ENCODE assay signal across 9 mouse cellular contexts in genomic region chr9:40873556-40874470, GRCm38 (mm10). TPM values are rescaled to one million over a fixed set of nuclear protein-coding genes. Genes with fewer than 3 reads are reported as not detected.
DNase-seq lines count a peak whose midpoint lies in the region; ATAC-seq and TF ChIP-seq lines count a peak whose summit lies in the region.
"Had no signal": no experiment of that assay in that cellular context is flagged by ENCODE, and none has a peak within 500 bp of the region (broad histone marks: within the 10 kb centered on the region; RNA-seq: fewer than 3 reads in every experiment).

Gene Bsx, plus strand, starts transcription at chr9:40874127.

- H3K27ac ChIP-seq in forebrain, postnatal 0 days (ENCODE audit: low read depth, low read length), result no peak within 1 kb of the TSS
- H3K27ac ChIP-seq in intestine, postnatal 0 days (ENCODE audit: low read depth, low read length), result no peak within 1 kb of the TSS
- H3K27ac ChIP-seq in stomach, embryonic 14.5 days (ENCODE audit: low read length), result no peak within 1 kb of the TSS

- no peaks in the 10 kb centered on the region for H3K36me3 ChIP-seq in forebrain, postnatal 0 days (ENCODE audit: insufficient read depth)
- no peaks in the 10 kb centered on the region for H3K36me3 ChIP-seq in intestine, postnatal 0 days (ENCODE audit: control insufficient read depth, insufficient read depth)
- H3K36me3 ChIP-seq in stomach, embryonic 14.5 days (ENCODE audit: control insufficient read depth, insufficient read depth, low read length), result no peaks in the 10 kb centered on the region

- peak; percentile 15 to 28 for DNase-seq in cerebellum, postnatal 14 days
- no peak for DNase-seq in cerebellum, adult 9-11 months
- peak; percentile 7 for DNase-seq in adrenal gland, adult 8-10 months
- DNase-seq in forebrain, postnatal 0 days, result peak; percentile 61
- DNase-seq in lung, postnatal 10 days, result peak; percentile 60
- no peak for DNase-seq in adipocyte (ENCODE audit: low spot score)

- no peak within 1 kb of the TSS for H3K9ac ChIP-seq in forebrain, postnatal 0 days
- H3K9ac ChIP-seq in intestine, postnatal 0 days (ENCODE audit: low read depth, low read length), result no peak within 1 kb of the TSS
- no peak within 1 kb of the TSS for H3K9ac ChIP-seq in stomach, embryonic 14.5 days (replicated peaks; ENCODE audit: low read depth, low read length)

- no peak within 1 kb of the TSS for H3K4me2 ChIP-seq in forebrain, postnatal 0 days (ENCODE audit: low read depth)
- peak within 1 kb of the TSS; percentile 21; the same call in 1 of the 2 replicates for H3K4me2 ChIP-seq in intestine, postnatal 0 days (replicated peaks; ENCODE audit: low read depth)
- H3K4me2 ChIP-seq in stomach, embryonic 14.5 days (replicated peaks; ENCODE audit: low read depth, low read length), result peak within 1 kb of the TSS; percentile 29

- 0 out of 2 replicates have a peak within 1 kb of the TSS, but pooled peaks have one; percentile 2 for H3K4me3 ChIP-seq in forebrain, postnatal 0 days (ENCODE audit: low read depth, low read length)
- peak within 1 kb of the TSS; percentile 7; the same call in 1 of the 2 replicates for H3K4me3 ChIP-seq in intestine, postnatal 0 days (ENCODE audit: low read depth, low read length)
- H3K4me3 ChIP-seq in stomach, embryonic 14.5 days (ENCODE audit: low read depth, low read length), result no peak within 1 kb of the TSS

- no peaks in the 10 kb centered on the region for H3K4me1 ChIP-seq in forebrain, postnatal 0 days (ENCODE audit: insufficient read depth)
- H3K4me1 ChIP-seq in intestine, postnatal 0 days (replicated peaks; ENCODE audit: control insufficient read depth, insufficient read depth, low read length), result no peaks in the 10 kb centered on the region
- H3K4me1 ChIP-seq in stomach, embryonic 14.5 days (ENCODE audit: control insufficient read depth, insufficient read depth, low read length), result no peaks in the 10 kb centered on the region

- 3% methylated on average over 32 of the region's 32 CpGs for WGBS in forebrain, postnatal 0 days
- 4% methylated on average over 31 of the region's 32 CpGs for WGBS in intestine, postnatal 0 days
- 3% methylated on average over 32 of the region's 32 CpGs for WGBS in stomach, embryonic 14.5 days

- H3K27me3 ChIP-seq in forebrain, postnatal 0 days (ENCODE audit: insufficient read depth, low read length), result peaks cover 54% of the 10 kb centered on the region
- peaks cover 92% of the 10 kb centered on the region for H3K27me3 ChIP-seq in intestine, postnatal 0 days (replicated peaks; ENCODE audit: control insufficient read depth, insufficient read depth, low read length)
- H3K27me3 ChIP-seq in stomach, embryonic 14.5 days (ENCODE audit: control insufficient read depth, insufficient read depth, low read length), result peaks cover 65% of the 10 kb centered on the region

- no peaks in the 10 kb centered on the region for H3K9me3 ChIP-seq in forebrain, postnatal 0 days (ENCODE audit: low read length)
- no peaks in the 10 kb centered on the region for H3K9me3 ChIP-seq in intestine, postnatal 0 days (ENCODE audit: control insufficient read depth)
- no peaks in the 10 kb centered on the region for H3K9me3 ChIP-seq in stomach, embryonic 14.5 days (ENCODE audit: control insufficient read depth, low read depth, low read length)

- peak; percentile 52 for ATAC-seq in forebrain, postnatal 0 days
- no peak for ATAC-seq in intestine, postnatal 0 days
- peak; percentile 82; the same call in 1 of the 2 replicates for ATAC-seq in stomach, embryonic 14.5 days (ENCODE audit: insufficient number of reproducible peaks, insufficient read depth, low FRiP score, low read depth)

- TF ChIP-seq CTCF in forebrain, postnatal 0 days (IDR thresholded peaks at IDR 0.05; ENCODE audit: low read depth), result no peak
- TF ChIP-seq CTCF in intestine, postnatal 0 days (IDR thresholded peaks at IDR 0.05; ENCODE audit: low read depth), result no peak

RNA-seq across cellular contexts. Expression of gene Bsx, which starts in this region (rescaled TPM):
- total RNA-seq in adrenal gland, adult 8-10 months (2022), result not detected
- 1.2 and 1.3 TPM in 2 replicates for total RNA-seq in forebrain, postnatal 0 days (2014; rRNA removed)
- polyA plus RNA-seq in forebrain, postnatal 0 days (2015; fragmentation: Nextera tagmentation; extraction: Ambion mirVana), result 0.40 and 1.0 TPM in 2 replicates
- not detected in 2 replicates for polyA plus RNA-seq in intestine, postnatal 0 days (2015; fragmentation: Nextera tagmentation; extraction: Ambion mirVana)
- 0.07 TPM in 1 of 2 replicates, not detected in the other for polyA plus RNA-seq in stomach, embryonic 14.5 days (2014; fragmentation: Nextera tagmentation; extraction: Ambion mirVana)
- polyA plus RNA-seq: gonadal fat pad, adult 2 months had no signal

Comparison
In these comparisons a context has a peak if more than half of its experiments do, and no peak if none do; other contexts are left out.
1. DNase-seq: peak in cerebellum, postnatal 14 days (2 of 2), forebrain, postnatal 0 days (single experiment) and lung, postnatal 10 days (single experiment); none in cerebellum, adult 9-11 months (single experiment) and adipocyte (single experiment).
2. Peak in DNase-seq in adrenal gland, adult 8-10 months; RNA of the gene not detected or under 1 TPM.
3. Peak in ATAC-seq and H3K4me2 ChIP-seq in stomach, embryonic 14.5 days; RNA of the gene not detected or under 1 TPM.